Mouse (Mus musculus): ENCODE results near the gene Gm973. TPM values are rescaled to one million over a fixed set of nuclear protein-coding genes. Genes with fewer than 3 reads are reported as not detected.

Gene Gm973
- polyA plus RNA-seq, 2 experiments = 2.1 to 2.8 TPM

DNA sequence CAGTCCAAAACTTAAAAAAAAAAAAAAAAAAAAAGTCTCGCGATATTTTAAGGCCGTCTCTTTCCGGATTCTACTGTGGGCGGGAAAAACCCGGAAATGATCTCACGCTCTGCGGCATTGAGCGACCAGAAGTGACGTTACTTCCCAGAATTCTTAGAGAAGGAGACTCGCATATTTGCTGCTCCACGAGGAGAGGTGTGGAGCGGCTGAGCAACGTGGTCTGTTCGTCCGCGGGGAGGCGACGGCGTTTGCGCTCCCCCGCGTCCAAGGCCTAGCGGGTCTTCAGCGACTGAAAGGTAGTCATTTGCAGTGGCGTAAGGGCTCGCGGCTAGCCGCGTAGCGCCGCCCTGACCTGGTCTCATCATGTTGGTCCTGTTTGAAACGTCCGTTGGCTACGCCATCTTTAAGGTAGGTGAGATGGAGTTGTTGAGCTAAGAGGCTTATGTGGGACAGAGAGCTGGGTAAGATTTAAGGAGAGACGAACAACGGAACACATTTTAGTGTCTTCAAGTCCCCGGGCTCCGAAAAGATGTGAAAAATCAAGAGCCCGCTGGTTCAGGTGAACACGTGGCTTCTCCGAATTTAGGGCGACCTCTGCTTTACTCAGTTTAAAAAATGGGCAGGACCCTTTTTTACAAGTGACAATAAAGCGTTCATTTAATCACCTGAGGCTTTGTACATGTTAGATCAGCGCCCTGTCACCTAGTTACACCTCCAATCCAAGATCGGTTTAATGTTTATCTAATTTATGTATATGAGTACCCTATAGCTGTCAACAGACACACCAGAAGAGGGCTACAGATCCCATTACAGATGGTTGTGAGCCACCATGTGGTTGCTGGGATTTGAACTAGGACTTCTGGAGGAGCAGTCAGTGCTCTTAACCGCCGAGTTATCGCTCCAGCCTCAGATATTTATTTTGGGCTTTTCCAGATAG is 169.0 kb downstream of the Gm973 start, which contains the start of gene Nop58:
Nop58 (plus strand) TSS at position 153 of the 937 bp plus-strand sequence.
- H3K27me3 ChIP-seq (ENCODE audit: control insufficient read depth, insufficient read depth, low read length) = no peaks in the 10 kb centered on the region
- no peaks in the 10 kb centered on the region for H3K9me3 ChIP-seq (ENCODE audit: control insufficient read depth, low read length)
- under 1% methylated on average over 49 of the region's 49 CpGs for WGBS
- peak within 1 kb of the TSS; percentile 79 for H3K27ac ChIP-seq (replicated peaks; ENCODE audit: low read depth, low read length)
- TF ChIP-seq POLR2A (IDR thresholded peaks at IDR 0.05; ENCODE audit: borderline replicate concordance, extremely low read depth, insufficient read depth, insufficient read length) = peak; percentile 98
- peak within 1 kb of the TSS; percentile 97 for H3K4me2 ChIP-seq (replicated peaks; ENCODE audit: low read depth, low read length, severe bottlenecking)
- peak within 1 kb of the TSS; percentile 71 for H3K9ac ChIP-seq (ENCODE audit: low read depth, low read length, severe bottlenecking)
- H3K4me1 ChIP-seq (ENCODE audit: control insufficient read depth, insufficient read depth, low read length) = peaks cover 12% of the 10 kb centered on the region
- peak; percentile 96 for DNase-seq (ENCODE audit: low spot score)
- H3K36me3 ChIP-seq (ENCODE audit: control insufficient read depth, insufficient read depth, low read length) = no peaks in the 10 kb centered on the region
- ATAC-seq (ENCODE audit: low FRiP score, low read depth) = peak; percentile 98
- peak within 1 kb of the TSS; percentile 62 for H3K4me3 ChIP-seq (replicated peaks; ENCODE audit: low read length)

Other genes with a start within 250 kb of the Gm973 start
- 27.5 and 38.0 TPM in 2 replicates for gene Fzd7, start 33.8 kb upstream of the Gm973 start, polyA plus RNA-seq (2012; rRNA removed)
- 14.8 and 14.9 TPM in 2 replicates for gene Fzd7, start 33.8 kb upstream of the Gm973 start, polyA plus RNA-seq (2014; fragmentation: Nextera tagmentation; extraction: Ambion mirVana)
- 114 and 141 TPM in 2 replicates for gene Sumo1, start 154.6 kb downstream of the Gm973 start, polyA plus RNA-seq (2012; rRNA removed)
- gene Sumo1, start 154.6 kb downstream of the Gm973 start, polyA plus RNA-seq (2014; fragmentation: Nextera tagmentation; extraction: Ambion mirVana) = 420 and 427 TPM in 2 replicates
- gene Nop58, start 168.7 kb downstream of the Gm973 start, polyA plus RNA-seq (2012; rRNA removed) = 65.7 and 115 TPM in 2 replicates
- 185 and 200 TPM in 2 replicates for gene Nop58, start 168.7 kb downstream of the Gm973 start, polyA plus RNA-seq (2014; fragmentation: Nextera tagmentation; extraction: Ambion mirVana)
- 14.6 and 16.6 TPM in 2 replicates for gene Bmpr2, start 247.1 kb downstream of the Gm973 start, polyA plus RNA-seq (2012; rRNA removed)
- 15.2 and 17.0 TPM in 2 replicates for gene Bmpr2, start 247.1 kb downstream of the Gm973 start, polyA plus RNA-seq (2014; fragmentation: Nextera tagmentation; extraction: Ambion mirVana)